Mouse (Mus musculus) kidney, adult 8-10 months (tissue): ENCODE measurements around the gene A830031A19Rik.
A peak's percentile ranks its signal among the peaks of the same experiment; 100 is the strongest.

Source experiments
- DNase-seq, 2 experiments: peaks; one replicate each; pipeline ENCODE4 v3.0.0; 2022

The A830031A19Rik gene

DNA sequence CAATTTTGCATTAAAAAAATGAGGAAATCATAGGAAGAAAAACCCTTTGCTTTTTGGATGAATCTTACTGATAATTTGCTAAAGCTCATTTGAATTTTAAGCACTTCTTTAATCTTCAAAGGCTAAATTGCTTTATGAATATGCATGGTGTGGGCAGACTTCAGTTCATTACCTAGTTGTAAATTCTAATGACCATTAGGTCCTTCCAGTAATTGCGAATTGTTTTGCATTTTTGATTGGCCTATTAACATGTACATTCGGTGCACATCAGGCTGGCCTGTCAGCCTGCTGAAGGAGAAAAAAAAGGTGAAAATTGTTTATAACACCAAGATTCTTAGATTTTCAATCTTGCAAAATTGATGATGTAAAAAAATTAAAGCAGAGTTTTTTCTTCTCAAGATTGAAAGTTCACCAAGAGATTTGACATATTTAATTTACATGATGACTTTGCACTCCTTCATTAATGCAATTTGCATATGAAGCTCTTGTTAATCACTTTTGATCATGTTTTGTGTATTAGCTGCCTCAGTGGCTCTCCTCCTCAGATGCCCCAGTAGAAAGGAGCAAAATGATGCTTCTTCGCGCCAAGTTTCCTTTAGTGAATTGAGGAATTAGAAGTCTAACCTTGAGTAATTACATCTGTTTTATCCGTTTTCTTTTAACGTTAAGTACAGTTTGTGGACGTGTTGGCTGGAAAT is 21.0 kb upstream of the A830031A19Rik start:
- DNase-seq = no peak

- no peak for DNase-seq
These were observed 20.4 kb upstream of the A830031A19Rik start for GRCm38 (mm10) chr11:24095236-24095635.

DNA sequence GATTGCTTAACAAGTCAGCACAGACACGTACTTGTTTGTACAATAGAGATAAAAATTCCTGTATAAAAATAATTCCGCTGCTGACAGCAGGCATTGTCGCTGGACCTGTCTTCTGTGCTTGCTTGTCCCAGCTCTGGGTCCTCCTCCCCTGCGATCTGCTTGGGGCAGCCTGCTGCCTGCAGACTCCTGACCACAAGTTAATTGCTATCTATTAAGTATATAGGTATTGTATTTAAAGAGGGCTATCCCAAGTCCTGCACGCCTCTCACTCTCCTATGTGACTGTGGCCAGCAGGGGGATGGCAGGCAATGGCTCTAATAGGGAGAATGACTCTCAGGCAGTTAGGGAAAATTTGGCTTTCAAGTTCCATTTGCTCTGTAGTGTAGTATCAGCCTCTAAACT is 19.2 kb upstream of the A830031A19Rik start:
- DNase-seq = no peak

GRCm38 (mm10) chr11:24092618-24093017 is 17.8 kb upstream of the A830031A19Rik start:
- DNase-seq = no peak

- no peak for DNase-seq
These were observed 16.7 kb upstream of the A830031A19Rik start for GRCm38 (mm10) chr11:24091393-24092080.

DNA sequence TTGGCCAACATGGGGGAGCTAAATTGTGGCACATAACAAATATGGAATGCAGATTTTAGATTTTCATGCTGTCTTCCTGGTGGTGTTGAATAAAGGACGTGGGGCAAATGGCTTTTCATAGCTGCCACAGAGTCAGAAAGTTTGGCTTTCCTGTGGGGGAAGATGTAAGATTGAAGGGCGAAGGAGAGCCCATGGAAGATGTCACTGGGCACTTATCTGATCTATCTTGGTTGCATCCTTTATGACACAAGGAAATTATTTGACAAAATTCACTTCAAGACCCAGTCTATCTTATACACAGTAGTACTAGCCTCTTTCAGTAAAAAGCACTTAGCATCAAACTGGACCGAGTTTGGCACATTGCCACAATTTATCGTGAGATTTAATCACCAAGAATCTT is 15.6 kb upstream of the A830031A19Rik start:
- DNase-seq = no peak

DNA sequence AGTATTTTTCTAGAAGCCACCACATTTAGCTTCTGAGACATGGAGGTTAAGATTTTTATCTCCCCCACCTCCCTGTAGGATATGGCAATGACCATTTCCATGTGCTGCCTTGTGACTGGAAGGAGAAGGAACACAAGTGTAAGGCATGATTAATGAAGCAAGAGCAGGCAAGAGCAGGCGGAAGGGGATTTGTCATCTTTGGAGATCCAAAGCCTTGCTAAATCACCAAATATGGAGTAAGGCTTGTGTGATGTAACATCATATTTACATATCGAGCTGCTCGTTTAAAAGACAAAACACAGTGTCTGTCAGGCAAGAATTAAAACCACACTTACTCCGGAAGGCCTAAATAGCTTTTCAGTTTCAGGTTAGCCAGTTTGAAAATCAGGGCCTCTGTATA is 12.2 kb upstream of the A830031A19Rik start:
- DNase-seq = no peak

- no peak for DNase-seq
These were observed 11.1 kb upstream of the A830031A19Rik start for GRCm38 (mm10) chr11:24085986-24086385.

GRCm38 (mm10) chr11:24084590-24084989 is 9.7 kb upstream of the A830031A19Rik start:
- no peak for DNase-seq

DNA sequence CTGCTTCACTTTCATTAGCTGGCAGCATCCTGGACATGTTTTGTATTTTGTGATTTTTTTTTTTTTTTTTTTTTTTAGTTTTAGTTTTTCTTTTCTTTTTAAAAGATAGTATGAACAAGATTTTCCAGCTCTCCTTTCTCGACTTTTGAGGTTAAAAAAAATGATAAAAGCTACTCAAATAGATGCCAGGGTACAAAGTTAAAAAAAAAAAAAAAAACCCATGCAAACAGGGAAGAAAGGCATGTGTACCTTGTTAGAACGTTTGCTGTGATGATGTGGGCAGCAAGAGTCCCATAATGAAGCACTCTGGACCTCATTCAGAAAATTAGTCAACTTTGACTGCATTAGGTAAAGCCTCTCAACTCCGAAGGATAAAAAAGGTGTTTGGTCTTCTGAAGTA is 9.2 kb upstream of the A830031A19Rik start:
- no peak for DNase-seq

DNA sequence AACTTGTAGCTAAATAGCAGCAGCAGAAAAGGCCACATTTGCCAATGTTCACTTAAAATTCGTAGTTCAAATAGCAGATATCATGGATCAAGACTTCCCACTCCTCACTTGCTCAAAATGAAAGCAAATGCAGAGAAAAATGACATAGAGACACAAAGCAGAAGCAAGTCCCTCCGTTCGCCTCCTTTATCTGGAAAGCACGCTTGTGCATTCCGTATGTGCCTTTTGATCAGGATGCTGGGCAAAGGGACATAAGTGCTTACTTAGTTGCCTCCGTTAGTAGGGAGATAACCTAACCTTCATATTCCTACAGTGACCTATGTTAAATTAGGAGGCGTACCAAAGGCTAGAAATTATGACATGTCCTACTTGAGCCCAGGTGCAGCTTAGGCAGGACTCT is 8.6 kb upstream of the A830031A19Rik start:
- DNase-seq = no peak

DNA sequence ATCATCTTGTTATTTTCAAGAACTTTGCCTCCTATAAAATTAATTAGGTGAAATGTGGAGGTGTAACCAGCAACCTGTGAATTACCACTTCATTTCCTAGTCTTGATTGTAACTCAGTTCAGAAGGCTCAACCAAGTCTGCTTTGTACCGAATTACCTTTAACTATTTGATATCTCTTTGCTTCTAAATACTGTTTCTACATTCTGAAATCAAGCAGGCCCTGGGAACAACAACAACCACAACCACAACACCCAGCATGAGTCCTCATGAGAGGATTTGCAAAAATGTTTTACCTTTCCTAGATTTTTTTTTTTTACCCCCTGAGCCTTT is 8.2 kb upstream of the A830031A19Rik start:
- no peak for DNase-seq

- no peak for DNase-seq
These were observed 7.7 kb upstream of the A830031A19Rik start for GRCm38 (mm10) chr11:24082385-24083075.

DNA sequence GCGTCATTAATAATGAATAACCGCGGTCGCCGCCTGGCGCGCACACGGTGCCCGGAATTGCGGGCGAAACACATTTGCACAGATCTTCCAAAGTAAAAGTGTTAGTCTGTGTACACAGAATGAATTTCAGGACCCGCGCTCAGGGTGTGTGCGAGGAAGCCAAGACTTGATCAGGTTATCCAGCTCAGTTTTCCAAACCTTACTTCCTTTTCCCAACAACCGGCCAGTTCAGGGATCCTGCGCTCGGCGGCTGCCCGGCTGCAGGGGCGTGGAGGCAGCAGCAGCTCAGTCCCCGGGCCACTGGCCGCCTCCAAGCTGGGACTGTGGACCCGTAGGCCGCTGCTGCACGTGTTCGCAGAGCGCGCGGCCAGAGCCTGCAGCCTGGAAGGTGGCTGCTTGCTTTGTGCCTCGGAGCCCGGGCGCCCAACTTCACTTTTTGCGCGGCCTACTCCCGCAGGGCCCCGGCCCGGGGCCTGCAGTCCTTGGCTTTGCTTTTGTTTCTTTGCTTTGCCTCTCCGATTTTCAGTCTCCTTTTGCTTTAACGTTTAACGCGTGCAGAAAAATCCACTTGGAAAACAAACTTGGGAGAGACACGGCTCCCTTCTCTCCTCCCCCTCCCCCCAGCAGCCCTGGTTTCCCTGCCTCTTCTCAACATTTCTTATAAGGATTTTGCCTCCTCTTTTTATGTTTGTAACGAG is 7.0 kb upstream of the A830031A19Rik start:
- peak in 1 of 2 experiments; percentile 8 for DNase-seq

- peak; percentile 27 to 36 for DNase-seq
These were observed 6.3 kb upstream of the A830031A19Rik start for GRCm38 (mm10) chr11:24081016-24081686.

- no peak for DNase-seq
These were observed 5.7 kb upstream of the A830031A19Rik start for GRCm38 (mm10) chr11:24080541-24080940.

DNA sequence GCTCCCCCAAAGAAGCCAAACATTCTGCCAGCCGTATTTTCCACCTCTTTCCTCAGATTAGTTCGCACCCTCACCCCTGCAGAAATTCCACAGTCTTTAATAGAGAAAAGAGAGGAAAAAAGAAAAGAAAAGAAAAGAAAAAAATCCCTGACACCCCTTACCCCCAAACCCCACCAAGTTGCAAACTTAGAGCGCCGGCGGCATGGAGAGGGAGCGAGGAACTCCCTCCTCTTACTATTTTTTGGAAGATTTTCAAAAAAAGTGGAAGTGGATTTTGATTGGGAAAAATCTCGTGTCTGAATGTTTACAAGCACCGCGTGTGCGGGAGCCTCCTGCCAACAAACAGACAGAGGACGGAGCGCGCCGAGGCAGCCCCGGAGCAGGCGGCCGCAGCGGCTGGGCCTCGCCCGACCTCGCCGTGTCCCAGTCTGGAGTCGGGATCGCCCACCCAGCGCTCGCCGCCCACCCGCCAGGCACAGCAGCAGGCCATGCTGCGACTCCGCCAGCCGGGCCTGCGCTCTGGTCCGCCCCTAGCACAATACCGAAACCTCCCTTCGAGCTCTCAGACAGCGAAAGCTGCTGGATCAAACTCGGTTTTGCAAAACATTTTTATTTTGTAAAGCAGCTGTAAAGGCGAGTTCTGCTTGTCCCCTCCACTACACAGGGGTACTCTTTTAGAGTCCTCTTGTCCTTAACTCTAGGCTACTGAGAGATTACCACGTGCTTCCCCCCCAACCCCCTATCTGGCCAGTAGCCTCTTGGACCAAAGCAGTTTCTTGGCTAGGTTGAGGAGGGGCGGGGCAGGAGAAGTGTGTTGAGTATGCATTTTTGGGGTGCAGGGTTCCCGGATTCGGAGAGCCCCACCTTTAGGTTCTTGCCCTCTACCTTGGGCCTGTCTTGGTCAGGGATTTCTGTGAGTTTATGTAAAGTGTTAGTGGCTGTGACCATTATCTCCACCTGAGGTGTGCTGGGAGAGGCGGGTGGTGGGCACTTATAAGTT is 4.8 kb upstream of the A830031A19Rik start:
- peak in 1 of 2 experiments; percentile 15 for DNase-seq

DNA sequence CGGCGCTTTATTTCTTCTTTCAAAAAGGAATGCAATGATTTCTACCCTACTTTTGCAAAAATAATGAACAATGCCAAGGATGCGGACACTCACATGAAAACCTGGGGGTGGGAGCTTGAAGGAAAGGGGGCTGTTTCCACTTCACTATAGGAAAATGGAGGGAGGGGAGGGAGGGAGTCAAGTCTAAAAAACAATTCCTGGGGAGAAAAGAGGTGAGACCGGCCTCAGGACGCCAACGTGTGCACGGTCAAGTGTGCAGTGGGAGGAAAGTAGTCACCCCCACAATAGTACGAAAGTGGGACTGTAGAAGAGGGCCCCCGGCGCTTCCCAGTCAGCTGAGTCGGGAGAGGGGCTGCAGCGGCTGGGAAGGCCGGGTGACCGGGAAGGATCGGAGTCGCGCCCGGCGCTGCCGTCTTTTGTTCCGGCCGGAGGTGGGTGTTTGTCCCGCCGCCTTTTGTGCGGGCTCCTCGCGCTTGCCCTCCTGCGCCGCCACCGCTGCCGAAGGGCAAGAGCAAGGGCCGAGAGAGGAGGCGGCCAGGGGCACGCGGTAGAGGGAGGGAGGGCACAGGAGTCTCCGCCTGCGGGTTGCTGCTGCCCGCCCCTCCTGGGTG is 4.0 kb upstream of the A830031A19Rik start:
- DNase-seq = peak in 1 of 2 experiments; percentile 7

DNA sequence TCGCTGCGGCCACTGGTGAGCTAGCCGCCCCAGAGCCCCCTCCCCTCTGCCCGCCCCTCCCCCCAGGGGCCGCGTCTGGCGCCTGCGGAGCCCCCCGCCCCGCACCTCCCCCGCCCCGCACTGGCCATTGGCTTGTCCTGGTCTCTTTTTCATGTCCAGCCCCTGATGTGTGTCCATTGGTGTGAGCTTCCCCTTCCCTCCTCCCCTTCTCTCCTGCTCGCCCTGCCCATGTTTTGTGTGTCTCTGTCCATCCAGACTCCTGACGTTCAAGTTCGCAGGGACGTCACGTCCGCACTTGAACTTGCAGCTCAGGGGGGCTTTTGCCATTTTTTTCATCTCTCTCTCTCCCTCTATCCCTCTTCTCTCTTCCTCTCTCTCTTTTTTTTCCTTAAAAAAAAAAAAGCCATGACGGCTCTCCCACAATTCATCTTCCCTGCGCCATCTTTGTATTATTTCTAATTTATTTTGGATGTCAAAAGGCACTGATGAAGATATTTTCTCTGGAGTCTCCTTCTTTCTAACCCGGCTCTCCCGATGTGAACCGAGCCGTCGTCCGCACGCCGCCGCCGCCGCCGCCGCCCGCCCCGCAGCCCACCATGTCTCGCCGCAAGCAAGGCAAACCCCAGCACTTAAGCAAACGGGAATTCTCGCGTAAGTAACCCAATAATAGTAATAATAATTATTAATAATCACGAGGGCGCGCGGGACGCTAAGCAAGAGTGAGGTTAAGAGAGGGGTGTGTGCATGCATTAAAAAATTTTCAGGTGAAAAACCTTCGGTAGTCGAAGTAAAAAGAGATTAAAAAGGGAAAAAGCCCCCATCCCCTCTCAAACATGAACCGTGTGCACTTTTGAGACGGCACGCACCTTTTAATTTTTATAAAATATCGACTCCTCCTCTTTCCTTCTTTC is 3.2 kb upstream of the A830031A19Rik start, which contains the start of gene Bcl11a:
Gene Bcl11a (plus strand): TSS at position 262 of the 911 bp plus-strand sequence.
- DNase-seq = peak in 1 of 2 experiments; percentile 28
